Mouse (Mus musculus) midbrain, embryonic 11.5 days (tissue): Measurements from ENCODE around the gene Omp. TPM values are rescaled to one million over a fixed set of nuclear protein-coding genes. Genes with fewer than 3 reads are reported as not detected.

Source experiments
- ATAC-seq: fragments of 200-750 bp; cut with Nextera tagmentation; 2 replicates; pipeline ENCODE4 v1.8.0; 2017; ENCODE audit warnings: moderate TSS enrichment, moderate library complexity; ENCODE audit not compliant: low FRiP score
- DNase-seq: peaks from one replicate; pipeline ENCODE4 v3.0.0; 2015; ENCODE audit warnings: low spot score; ENCODE audit errors: missing footprints
- H3K27ac ChIP-seq: fragments of 300-500 bp; sonication (generic); 2 replicates; pipeline ENCODE4 v1.5.1; 2014; ENCODE audit warnings: low read depth, low read length
- H3K27me3 ChIP-seq: fragments of 300-500 bp; sonication (generic); 2 replicates; pipeline ENCODE4 v1.6.1; 2014; ENCODE audit warnings: mild to moderate bottlenecking, low read length, moderate library complexity, mixed read lengths; ENCODE audit not compliant: control insufficient read depth, insufficient read depth
- H3K36me3 ChIP-seq: fragments of 300-500 bp; sonication (generic); 2 replicates; pipeline ENCODE4 v1.6.1; 2014; ENCODE audit warnings: mild to moderate bottlenecking, low read length, moderate library complexity, mixed read lengths; ENCODE audit not compliant: control insufficient read depth, insufficient read depth
- H3K4me1 ChIP-seq: fragments of 300-500 bp; sonication (generic); 2 replicates; pipeline ENCODE4 v1.6.1; 2014; ENCODE audit warnings: low read length; ENCODE audit not compliant: control insufficient read depth, insufficient read depth
- H3K4me2 ChIP-seq: fragments of 300-500 bp; sonication (generic); 2 replicates; pipeline ENCODE4 v1.6.1; 2014; ENCODE audit warnings: mild to moderate bottlenecking, moderate library complexity
- H3K4me3 ChIP-seq: fragments of 300-500 bp; sonication (generic); 2 replicates; pipeline ENCODE4 v1.5.1; 2014; ENCODE audit warnings: low read depth, low read length
- H3K9ac ChIP-seq: fragments of 300-500 bp; sonication (generic); 2 replicates; pipeline ENCODE4 v1.6.1; 2014; ENCODE audit warnings: low read length
- H3K9me3 ChIP-seq: fragments of 300-500 bp; sonication (generic); 2 replicates; pipeline ENCODE4 v1.6.1; 2016; ENCODE audit warnings: low read length; ENCODE audit not compliant: control insufficient read depth
- WGBS: fragments of 180-500 bp; shearing (Covaris S2); extraction: QIAGEN DNeasy Blood & Tissue Kit; methylation state at CpG from one replicate; pipeline ENCODE4 v1.1.7; 2014; 5-methylcytosine and 5-hydroxymethylcytosine counted together
- polyA plus RNA-seq: library from polyadenylated mRNA; unstranded; fragments of >200 nt; fragmentation: Nextera tagmentation; extraction: Ambion mirVana; gene quantifications from 2 replicates; pipeline ENCODE4 v1.2.1, GENCODE M21; 2014

Omp gene
- polyA plus RNA-seq, 1 experiment from 2014 or later: 0.18 TPM

- no peak overlapping the region for H3K9ac ChIP-seq
- H3K27ac ChIP-seq: no peak overlapping the region
- H3K36me3 ChIP-seq: no peaks in the 10 kb centered on the region
- DNase-seq (no peak), ATAC-seq (no peak)
- no peak overlapping the region for H3K4me2 ChIP-seq
- 62% methylated on average over 5 of the region's 5 CpGs for WGBS
- H3K9me3 ChIP-seq: no peaks in the 10 kb centered on the region
- no peaks in the 10 kb centered on the region for H3K27me3 ChIP-seq
- peaks cover 6% of the 10 kb centered on the region for H3K4me1 ChIP-seq
- no peak overlapping the region for H3K4me3 ChIP-seq
These were observed 12.5 kb upstream of the Omp start for GRCm38 (mm10) chr7:98157636-98158332.

GRCm38 (mm10) chr7:98156280-98156665 lies 11.0 kb upstream of the Omp start:
- 62% methylated on average over 3 of the region's 3 CpGs for WGBS
- ATAC-seq: peak; percentile 1; the same call in 1 of the 2 replicates

DNA sequence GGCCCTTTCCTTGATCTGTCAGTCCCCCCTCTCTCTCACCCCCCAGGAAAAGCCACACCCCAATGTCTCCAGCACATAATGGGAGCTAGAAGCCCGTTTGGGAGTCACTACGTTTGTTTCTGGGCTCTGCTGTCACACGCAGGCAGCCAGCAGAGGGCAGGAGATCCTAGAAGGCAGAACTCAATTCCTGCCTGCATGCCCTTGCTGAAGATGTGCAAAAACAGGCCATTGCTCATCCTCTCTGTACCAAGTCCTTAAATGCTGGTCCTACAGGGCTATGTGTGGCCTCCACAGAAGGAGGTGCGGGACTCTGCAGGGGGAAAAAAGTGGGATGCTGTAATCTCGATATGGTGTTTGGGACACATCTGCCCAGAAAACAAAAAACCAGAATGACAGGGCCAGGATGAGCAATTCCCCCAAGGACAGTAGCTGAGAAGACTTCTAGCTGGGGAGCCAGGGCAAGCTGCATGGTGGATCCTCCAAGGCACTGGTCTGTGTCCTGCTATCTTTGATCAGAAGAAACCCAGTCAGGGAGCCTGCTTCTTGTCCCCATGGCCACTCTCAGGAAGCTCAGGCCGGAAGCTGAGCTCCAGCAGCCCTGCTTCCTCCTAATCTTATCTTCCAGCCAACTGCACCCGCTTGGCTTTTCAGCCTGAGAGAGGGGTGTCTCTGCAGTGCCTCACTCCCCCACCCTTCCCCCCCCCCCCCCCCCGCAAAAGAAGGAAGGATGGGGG lies 10.4 kb upstream of the Omp start:
- Histone ChIP-seq H3K4me1 (peaks cover 6% of the 10 kb centered on the region), H3K4me3 (no peak overlapping the region), H3K9me3 (no peaks in the 10 kb centered on the region), H3K27ac (no peak overlapping the region), H3K36me3 (no peaks in the 10 kb centered on the region), H3K27me3 (no peaks in the 10 kb centered on the region), H3K4me2 (no peak overlapping the region), H3K9ac (no peak overlapping the region)
- WGBS: 30% methylated on average over 7 of the region's 8 CpGs
- peak; percentile 95 for DNase-seq
- ATAC-seq: peak; percentile 48

More at GRCm38 (mm10) chr7:98156280-98156665, 11.0 kb upstream of the Omp start:
- Histone ChIP-seq H3K27ac (no peak overlapping the region), H3K9me3 (no peaks in the 10 kb centered on the region), H3K36me3 (no peaks in the 10 kb centered on the region), H3K9ac (no peak overlapping the region), H3K4me3 (no peak overlapping the region), H3K27me3 (no peaks in the 10 kb centered on the region), H3K4me1 (peaks cover 6% of the 10 kb centered on the region), H3K4me2 (no peak overlapping the region)
- no peak for DNase-seq

DNA sequence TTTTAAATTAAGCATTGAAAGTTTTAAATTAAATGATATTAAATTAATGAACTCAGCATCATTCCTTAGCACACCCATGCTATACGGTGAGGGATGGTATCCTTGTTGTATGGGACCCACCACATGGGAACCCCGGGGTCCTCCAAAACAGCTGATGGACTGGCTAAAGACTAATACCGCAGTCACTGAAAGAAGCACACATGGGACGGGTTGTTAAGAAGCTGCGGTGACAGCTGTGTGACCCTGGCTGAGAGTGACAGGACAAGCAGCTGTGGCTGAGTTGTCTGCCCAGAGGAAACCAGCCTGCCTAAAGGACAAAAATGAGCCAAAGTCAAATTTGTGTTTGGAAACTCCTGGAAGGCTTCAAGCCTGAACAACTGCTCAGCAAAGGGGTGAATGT lies 8.6 kb upstream of the Omp start:
- ATAC-seq: no peak
- H3K4me1 ChIP-seq: peaks cover 11% of the 10 kb centered on the region
- no peak overlapping the region for H3K4me3 ChIP-seq
- DNase-seq: no peak
- no peak overlapping the region for H3K4me2 ChIP-seq
- H3K9me3 ChIP-seq: no peaks in the 10 kb centered on the region
- no peak overlapping the region for H3K27ac ChIP-seq
- no peaks in the 10 kb centered on the region for H3K36me3 ChIP-seq
- H3K27me3 ChIP-seq: no peaks in the 10 kb centered on the region
- H3K9ac ChIP-seq: no peak overlapping the region
- WGBS: 78% methylated on average over 5 of the region's 5 CpGs

DNA sequence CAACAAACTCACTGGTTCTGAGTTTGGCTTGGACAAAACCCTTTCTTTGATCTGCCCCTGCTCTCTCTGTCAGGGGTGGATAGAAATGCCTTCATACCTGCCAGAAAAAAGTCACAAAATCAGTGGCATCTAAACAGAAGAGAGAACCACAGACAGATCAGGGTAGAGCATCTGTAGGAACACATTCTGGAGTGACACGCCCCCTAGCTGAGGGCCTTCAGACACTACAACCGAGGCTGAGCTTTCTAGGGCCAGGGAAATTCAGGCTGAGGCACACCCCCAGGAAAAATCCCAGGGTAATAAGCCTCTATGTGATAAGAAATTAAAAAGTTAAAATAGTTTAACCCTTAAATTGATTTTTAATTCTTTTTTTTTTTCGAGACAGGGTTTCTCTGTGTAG lies 8.0 kb upstream of the Omp start:
- H3K9ac ChIP-seq: no peak overlapping the region
- no peaks in the 10 kb centered on the region for H3K9me3 ChIP-seq
- H3K4me1 ChIP-seq: peaks cover 11% of the 10 kb centered on the region
- no peak overlapping the region for H3K27ac ChIP-seq
- no peak for ATAC-seq
- DNase-seq: no peak
- WGBS: 31% methylated on average over 3 of the region's 3 CpGs
- H3K27me3 ChIP-seq: no peaks in the 10 kb centered on the region
- H3K4me3 ChIP-seq: no peak overlapping the region
- H3K36me3 ChIP-seq: no peaks in the 10 kb centered on the region
- no peak overlapping the region for H3K4me2 ChIP-seq

- H3K4me1 ChIP-seq: peaks cover 13% of the 10 kb centered on the region
These were observed 7.1 kb upstream of the Omp start for GRCm38 (mm10) chr7:98152400-98152799.

GRCm38 (mm10) chr7:98150525-98150924 lies 5.2 kb upstream of the Omp start:
- H3K36me3 ChIP-seq: no peaks in the 10 kb centered on the region
- H3K9me3 ChIP-seq: no peaks in the 10 kb centered on the region
- peaks cover 8% of the 10 kb centered on the region; the same call in 1 of the 2 replicates for H3K4me1 ChIP-seq
- H3K27ac ChIP-seq: no peak overlapping the region
- 50% methylated on average over 5 of the region's 5 CpGs for WGBS
- no peak for DNase-seq
- H3K4me2 ChIP-seq: no peak overlapping the region
- ATAC-seq: peak; percentile 13; the same call in 1 of the 2 replicates
- H3K9ac ChIP-seq: no peak overlapping the region
- no peak overlapping the region for H3K4me3 ChIP-seq
- H3K27me3 ChIP-seq: no peaks in the 10 kb centered on the region

More at GRCm38 (mm10) chr7:98152400-98152799, 7.1 kb upstream of the Omp start:
- H3K27ac ChIP-seq: no peak overlapping the region
- H3K4me2 ChIP-seq: no peak overlapping the region
- ATAC-seq: no peak
- no peak overlapping the region for H3K4me3 ChIP-seq
- no peak for DNase-seq
- no peak overlapping the region for H3K9ac ChIP-seq
- WGBS: 67% methylated on average over 8 of the region's 8 CpGs
- H3K9me3 ChIP-seq: no peaks in the 10 kb centered on the region
- H3K36me3 ChIP-seq: no peaks in the 10 kb centered on the region
- H3K27me3 ChIP-seq: no peaks in the 10 kb centered on the region

- H3K27ac ChIP-seq: no peak overlapping the region
- no peak overlapping the region for H3K4me3 ChIP-seq
- H3K9ac ChIP-seq: no peak overlapping the region
- DNase-seq (no peak), ATAC-seq (peak; percentile 40; the same call in 1 of the 2 replicates)
- H3K36me3 ChIP-seq: no peaks in the 10 kb centered on the region
- peaks cover 8% of the 10 kb centered on the region; the same call in 1 of the 2 replicates for H3K4me1 ChIP-seq
- H3K9me3 ChIP-seq: no peaks in the 10 kb centered on the region
- H3K4me2 ChIP-seq: no peak overlapping the region
- no peaks in the 10 kb centered on the region for H3K27me3 ChIP-seq
- WGBS: 14% methylated on average over 3 of the region's 3 CpGs
These were observed 4.5 kb upstream of the Omp start for GRCm38 (mm10) chr7:98149802-98150201.

DNA sequence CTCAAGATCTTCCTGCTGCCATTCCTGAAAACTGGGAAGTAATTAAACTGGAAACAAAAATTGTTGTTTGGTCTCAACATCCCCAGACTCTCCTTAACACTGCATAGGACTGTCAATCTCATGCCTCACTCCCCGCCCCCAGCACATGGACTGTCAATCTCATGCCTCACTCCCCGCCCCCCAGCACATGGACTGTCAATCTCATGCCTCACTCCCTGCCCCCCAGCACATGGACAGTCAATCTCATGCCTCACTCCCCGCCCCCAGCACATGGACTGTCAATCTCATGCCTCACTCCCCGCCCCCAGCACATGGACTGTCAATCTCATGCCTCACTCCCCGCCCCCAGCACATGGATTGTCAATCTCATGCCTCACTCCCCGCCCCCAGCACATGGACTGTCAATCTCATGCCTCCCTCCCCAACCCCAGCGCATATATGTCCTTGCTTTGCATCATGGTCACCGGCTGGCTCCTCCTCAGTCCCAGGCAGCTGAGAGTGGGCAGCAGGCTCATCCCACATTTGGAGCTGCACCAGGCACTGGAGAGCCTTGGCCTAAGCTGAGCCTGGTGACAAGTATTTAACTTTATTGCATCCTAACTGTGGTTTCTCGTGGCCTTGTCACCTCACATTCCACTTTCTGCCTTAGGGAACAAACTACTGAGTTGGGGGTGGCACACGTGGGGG lies 3.6 kb upstream of the Omp start:
- Histone ChIP-seq H3K9ac (no peak overlapping the region), H3K9me3 (no peaks in the 10 kb centered on the region), H3K27ac (no peak overlapping the region), H3K27me3 (no peaks in the 10 kb centered on the region), H3K4me3 (no peak overlapping the region), H3K4me1 (peaks cover 8% of the 10 kb centered on the region; the same call in 1 of the 2 replicates), H3K4me2 (no peak overlapping the region), H3K36me3 (no peaks in the 10 kb centered on the region)
- ATAC-seq: no peak
- DNase-seq: no peak
- WGBS: 74% methylated on average over 10 of the region's 10 CpGs
